Mouse (Mus musculus) c-Kit-positive CD71-positive TER-119-negative erythroid progenitor cells, embryonic 14.5 days (primary cell): ENCODE data around the gene Negr1.

Experiments used
- DNase-seq: peaks from one replicate; pipeline ENCODE4 v3.0.0-alpha.2; 2013; ENCODE audit warnings: low read depth

Gene Negr1

GRCm38 (mm10) chr3:156796061-156796691 lies 234.6 kb downstream of the Negr1 start:
- no peak for DNase-seq

DNA sequence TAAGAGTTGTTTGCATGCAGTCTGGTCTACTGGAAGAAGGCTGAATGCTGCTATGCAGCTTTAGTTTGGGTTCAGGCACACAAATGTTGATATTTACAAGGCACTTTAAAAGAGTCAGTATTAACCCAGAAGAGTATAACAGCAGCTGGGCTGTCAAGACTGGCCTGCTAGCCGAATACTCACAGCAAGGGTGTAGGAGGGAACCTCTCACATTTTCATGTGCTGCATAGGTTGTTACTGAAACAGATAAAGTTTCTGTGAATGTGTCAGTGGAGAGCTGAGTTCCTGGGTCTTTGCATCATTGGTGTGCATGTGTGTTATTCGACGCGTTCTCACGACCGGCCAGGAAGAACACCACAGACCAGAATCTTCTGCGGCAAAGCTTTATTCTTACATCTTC lies 237.6 kb downstream of the Negr1 start:
- DNase-seq, result no peak

GRCm38 (mm10) chr3:156809836-156810235 lies 248.2 kb downstream of the Negr1 start:
- DNase-seq, result no peak

GRCm38 (mm10) chr3:156816938-156817337 lies 255.3 kb downstream of the Negr1 start:
- DNase-seq, result no peak

- DNase-seq, result no peak
Observed at GRCm38 (mm10) chr3:156817452-156817851, 255.9 kb downstream of the Negr1 start.

DNA sequence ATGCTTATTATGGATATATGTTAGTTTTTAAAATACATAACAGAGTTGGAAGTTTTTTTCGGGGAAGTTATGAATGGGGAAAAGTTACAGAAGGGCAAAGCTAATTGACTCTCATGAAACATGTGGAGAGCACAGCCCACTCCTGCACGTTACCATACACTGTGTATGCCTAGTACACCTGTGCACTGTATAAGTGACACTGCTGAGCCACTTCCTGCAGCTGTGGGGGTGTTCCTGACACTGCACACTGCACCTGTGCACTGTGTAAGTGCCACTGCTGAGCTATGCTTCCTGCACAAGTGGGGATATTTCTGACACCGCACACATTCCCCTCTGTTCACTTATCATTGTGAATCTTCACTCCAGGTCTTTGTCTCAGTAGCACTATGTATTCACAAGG lies 261.4 kb downstream of the Negr1 start:
- DNase-seq, result no peak

- DNase-seq, result no peak
Observed at GRCm38 (mm10) chr3:156833920-156834319, 272.3 kb downstream of the Negr1 start.

DNA sequence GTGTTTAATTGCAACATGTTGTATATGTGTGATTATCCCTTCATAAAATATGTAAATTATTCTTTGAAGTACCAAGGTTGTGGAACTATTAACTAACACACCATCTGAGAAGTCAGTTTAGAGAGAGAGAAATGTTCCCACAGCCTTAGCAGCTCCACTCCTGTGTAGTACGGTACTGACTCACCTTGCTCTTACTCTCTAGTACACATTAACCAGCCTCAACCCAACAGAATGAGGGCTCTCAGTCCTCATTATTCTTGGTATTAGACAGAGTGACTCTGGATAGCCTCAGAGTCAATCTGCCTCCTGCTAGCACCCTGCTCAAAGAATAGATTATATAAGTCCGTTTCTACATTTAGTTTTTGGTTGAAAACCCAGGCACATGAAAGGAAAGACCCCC lies 277.0 kb downstream of the Negr1 start:
- no peak for DNase-seq

- DNase-seq, result no peak
Observed at GRCm38 (mm10) chr3:156848385-156848784, 286.8 kb downstream of the Negr1 start.

- DNase-seq, result no peak
Observed at GRCm38 (mm10) chr3:156851921-156852320, 290.3 kb downstream of the Negr1 start.

DNA sequence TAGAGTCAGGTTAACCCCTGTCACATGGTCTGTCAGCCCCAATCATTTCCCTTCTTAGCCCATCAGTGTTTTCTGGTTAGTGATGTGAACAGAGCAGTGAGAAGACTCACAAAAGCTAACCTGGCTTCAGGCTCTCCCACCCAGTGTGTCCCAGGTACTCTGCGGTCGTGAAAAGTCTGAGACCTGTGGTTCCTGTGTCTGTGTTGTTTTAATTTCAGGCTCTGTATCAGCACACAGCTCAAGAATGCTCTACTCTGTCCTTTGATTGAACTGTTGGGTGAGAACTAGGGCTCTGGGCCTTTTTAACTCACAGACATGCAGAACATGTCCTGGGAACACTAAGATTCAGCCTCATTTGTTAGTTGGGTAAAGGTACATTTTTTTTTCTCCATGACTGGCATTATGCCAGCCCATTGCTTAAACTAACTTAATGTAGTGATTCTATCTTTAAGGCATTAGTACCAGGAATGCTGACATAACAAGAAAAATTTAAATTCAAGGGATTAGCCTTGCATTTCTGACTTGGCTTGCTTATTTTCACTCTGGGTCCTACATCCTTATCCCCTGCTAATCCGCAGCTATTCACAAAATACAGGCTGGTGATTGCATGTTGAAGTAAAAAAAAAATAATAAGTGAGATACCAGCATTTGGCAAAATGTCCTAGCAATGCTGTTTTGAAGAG lies 308.8 kb downstream of the Negr1 start:
- no peak for DNase-seq

DNA sequence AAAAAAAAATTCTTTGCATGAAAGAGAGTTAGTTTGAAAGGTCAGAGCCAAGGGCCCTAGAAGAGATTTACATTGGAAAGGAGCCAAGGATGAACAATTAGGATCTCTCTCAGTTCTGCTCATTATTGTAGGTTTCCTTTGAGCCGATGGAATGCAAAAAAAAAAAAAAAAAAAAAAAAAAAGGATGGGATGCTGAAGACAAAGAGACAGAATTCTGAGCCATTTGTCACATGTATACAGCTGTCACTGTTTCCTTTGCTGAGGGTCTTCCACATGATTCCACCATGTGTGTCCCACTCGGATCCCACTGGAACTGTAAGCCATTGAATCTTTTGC lies 309.3 kb downstream of the Negr1 start:
- DNase-seq, result no peak

DNA sequence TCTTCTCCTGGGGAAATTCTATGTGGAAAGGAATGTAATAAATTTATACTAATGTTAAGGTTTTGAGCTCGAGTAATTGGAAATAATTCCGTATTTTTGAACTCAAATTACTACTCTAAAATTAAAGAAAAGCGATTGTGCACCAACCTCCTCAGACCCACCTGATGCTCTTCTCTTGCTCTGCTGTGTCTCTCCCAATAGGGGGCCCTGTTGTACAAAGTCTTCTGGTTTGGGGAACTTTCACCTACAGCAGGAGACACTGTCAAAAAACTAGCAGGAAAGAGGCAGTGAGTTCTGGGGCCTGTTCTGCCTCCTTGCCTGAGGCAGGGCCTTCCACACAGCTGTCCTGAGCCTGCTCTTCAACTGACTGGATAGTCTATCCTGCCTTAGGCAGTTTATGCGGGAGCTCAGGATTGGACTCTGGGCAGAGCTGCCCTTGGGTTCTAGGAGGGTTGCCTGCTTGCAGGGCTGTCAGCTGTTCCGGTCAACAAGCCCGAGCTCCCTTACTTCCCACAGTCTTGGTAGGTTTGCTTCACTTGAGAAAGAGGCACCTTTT lies 310.1 kb downstream of the Negr1 start:
- no peak for DNase-seq

GRCm38 (mm10) chr3:156876551-156876950 lies 315.0 kb downstream of the Negr1 start:
- no peak for DNase-seq

DNA sequence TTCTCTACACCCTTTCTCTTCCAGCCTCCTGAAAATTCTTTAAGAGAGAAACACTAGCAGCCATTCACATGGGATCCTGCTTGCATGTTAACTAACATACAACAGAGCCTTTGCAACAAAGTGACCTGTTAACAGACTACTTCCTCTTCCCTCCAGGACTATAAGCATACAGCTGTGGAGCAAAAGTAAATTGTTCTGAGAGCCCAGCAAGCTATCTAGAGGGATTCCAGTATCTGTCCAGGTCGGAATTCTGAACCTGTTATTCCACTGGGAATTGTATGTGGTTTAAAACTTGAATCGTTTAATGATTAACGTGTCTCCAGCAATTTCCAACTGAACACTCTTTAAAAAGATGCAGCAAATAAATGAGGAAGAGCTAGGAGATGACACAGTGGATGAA lies 320.5 kb downstream of the Negr1 start:
- no peak for DNase-seq

GRCm38 (mm10) chr3:156883873-156884272 lies 322.3 kb downstream of the Negr1 start:
- DNase-seq, result no peak

- DNase-seq, result no peak
Observed at GRCm38 (mm10) chr3:156885689-156886088, 324.1 kb downstream of the Negr1 start.

DNA sequence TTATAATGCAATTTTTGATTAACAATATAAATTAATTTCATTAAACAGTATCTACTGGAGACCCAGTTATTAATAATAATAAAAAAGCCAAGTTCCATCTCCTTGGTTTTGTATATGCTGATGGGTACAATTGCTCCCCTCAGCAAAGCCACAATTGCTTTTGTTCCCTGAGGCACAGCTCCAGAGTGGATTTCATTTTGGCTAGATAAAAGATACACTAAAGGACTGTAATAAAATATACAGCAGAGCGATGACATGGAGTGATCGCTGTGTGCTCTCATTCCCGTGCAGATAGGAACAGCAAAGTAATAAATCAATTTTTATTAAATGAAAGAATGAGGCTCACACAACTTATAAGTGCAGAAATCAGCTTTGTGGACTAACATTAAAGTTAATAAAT lies 325.3 kb downstream of the Negr1 start:
- DNase-seq, result no peak

GRCm38 (mm10) chr3:156890986-156891385 lies 329.4 kb downstream of the Negr1 start:
- DNase-seq, result no peak

- no peak for DNase-seq
Observed at GRCm38 (mm10) chr3:156895322-156895721, 333.7 kb downstream of the Negr1 start.

DNA sequence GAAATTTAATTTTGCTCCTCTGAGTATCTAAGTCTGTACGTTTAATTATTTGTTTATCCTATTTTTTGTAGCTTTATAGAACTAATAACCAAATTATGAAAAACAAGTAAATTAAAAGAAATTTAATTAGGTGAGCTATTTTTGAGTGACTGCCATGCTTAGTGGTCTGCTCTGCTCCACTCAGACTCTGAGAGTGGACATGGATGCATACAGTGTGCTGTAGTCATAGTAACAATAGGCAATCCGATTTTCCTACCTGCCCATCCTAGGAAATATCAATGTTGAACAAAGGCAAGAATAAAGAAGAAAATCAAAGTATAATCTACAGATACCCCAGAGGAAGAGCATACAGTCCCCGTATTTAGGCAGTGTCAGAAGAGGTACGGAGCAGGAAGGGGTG lies 334.5 kb downstream of the Negr1 start:
- no peak for DNase-seq

DNA sequence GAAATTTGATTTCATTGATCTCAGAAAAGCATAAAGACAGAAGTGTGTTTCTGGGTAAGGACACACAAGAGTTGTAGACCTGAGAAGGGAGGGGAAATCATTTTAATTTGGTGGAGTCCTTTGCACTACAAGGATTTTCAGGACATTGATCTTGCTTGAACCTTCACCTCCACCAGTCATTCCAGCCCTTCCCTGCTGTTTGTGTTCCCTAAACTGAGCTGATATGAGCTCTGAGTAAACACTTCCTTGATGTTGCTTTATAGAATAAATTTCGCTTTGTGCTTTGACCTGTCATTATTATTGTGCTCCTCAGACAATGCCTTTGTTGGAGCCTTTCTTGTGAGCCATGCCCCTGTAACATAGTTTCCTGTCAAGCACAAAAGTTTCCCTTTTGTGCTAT lies 335.0 kb downstream of the Negr1 start:
- DNase-seq, result no peak

- no peak for DNase-seq
Observed at GRCm38 (mm10) chr3:156901140-156901539, 339.5 kb downstream of the Negr1 start.
